Mouse (Mus musculus) forebrain, embryonic 15.5 days (tissue): ENCODE data around the gene Adh1. TPM values are rescaled to one million over a fixed set of nuclear protein-coding genes. Genes with fewer than 3 reads are reported as not detected.

Experiments used
- ATAC-seq: fragments of 200-750 bp; cut with Nextera tagmentation; replicated peaks from 2 replicates; pipeline ENCODE4 v1.8.0; 2017; ENCODE audit warnings: mild to moderate bottlenecking, moderate TSS enrichment, moderate library complexity
- H3K27ac ChIP-seq: fragments of 300-500 bp; sonication (generic); replicated peaks from 2 replicates; pipeline ENCODE4 v1.5.1; 2015; ENCODE audit warnings: mild to moderate bottlenecking, inconsistent platforms
- H3K27me3 ChIP-seq: fragments of 300-500 bp; sonication (generic); 2 replicates; pipeline ENCODE4 v1.6.1; 2015; ENCODE audit warnings: inconsistent platforms
- H3K36me3 ChIP-seq: fragments of 300-500 bp; sonication (generic); 2 replicates; pipeline ENCODE4 v1.6.1; 2015; ENCODE audit warnings: mild to moderate bottlenecking, inconsistent platforms
- H3K4me1 ChIP-seq: fragments of 300-500 bp; sonication (generic); 2 replicates; pipeline ENCODE4 v1.6.1; 2015; ENCODE audit warnings: inconsistent platforms
- H3K4me2 ChIP-seq: fragments of 300-500 bp; sonication (generic); replicated peaks from 2 replicates; pipeline ENCODE4 v1.6.1; 2015; ENCODE audit warnings: mild to moderate bottlenecking, inconsistent platforms
- H3K4me3 ChIP-seq: fragments of 300-500 bp; sonication (generic); 2 replicates; pipeline ENCODE4 v1.5.1; 2015; ENCODE audit warnings: mild to moderate bottlenecking, inconsistent platforms
- H3K9ac ChIP-seq: fragments of 300-500 bp; sonication (generic); replicated peaks from 2 replicates; pipeline ENCODE4 v1.6.1; 2015; ENCODE audit warnings: mild to moderate bottlenecking, inconsistent platforms
- H3K9me3 ChIP-seq: fragments of 300-500 bp; sonication (generic); 2 replicates; pipeline ENCODE4 v1.6.1; 2016; ENCODE audit warnings: inconsistent platforms
- WGBS: fragments of 180-500 bp; shearing (Covaris S2); methylation state at CpG from one replicate; pipeline ENCODE4 v1.1.7; 2015; ENCODE audit warnings: mixed read lengths; 5-methylcytosine and 5-hydroxymethylcytosine counted together
- polyA plus RNA-seq: library from polyadenylated mRNA; unstranded; fragments of >200 nt; fragmentation: Nextera tagmentation; extraction: Ambion mirVana; gene quantifications from 2 replicates; pipeline ENCODE4 v1.2.1, GENCODE M21; 2015

The Adh1 gene
- polyA plus RNA-seq: 0.56 and 0.57 TPM in 2 replicates

GRCm38 (mm10) chr3:138260721-138261669 is at the start of gene Adh1:
Gene Adh1 (plus strand): TSS chr3:138260991.
- H3K27me3 ChIP-seq: no peaks in the 10 kb centered on the region
- ATAC-seq: no peak
- H3K4me2 ChIP-seq: no peak within 1 kb of the TSS
- H3K9ac ChIP-seq: no peak within 1 kb of the TSS
- H3K9me3 ChIP-seq: no peaks in the 10 kb centered on the region
- no peak within 1 kb of the TSS for H3K27ac ChIP-seq
- 87% methylated on average over 11 of the region's 11 CpGs for WGBS
- H3K36me3 ChIP-seq: no peaks in the 10 kb centered on the region
- H3K4me3 ChIP-seq: no peak within 1 kb of the TSS
- no peaks in the 10 kb centered on the region for H3K4me1 ChIP-seq

GRCm38 (mm10) chr3:138212431-138212951 is 48.3 kb upstream of the Adh1 start:
- ATAC-seq: no peak
- H3K9ac ChIP-seq: no peak overlapping the region
- H3K36me3 ChIP-seq: no peaks in the 10 kb centered on the region
- no peak overlapping the region for H3K27ac ChIP-seq
- no peak overlapping the region for H3K4me2 ChIP-seq
- H3K4me3 ChIP-seq: no peak overlapping the region
- H3K27me3 ChIP-seq: no peaks in the 10 kb centered on the region
- 91% methylated on average over 4 of the region's 4 CpGs for WGBS
- no peaks in the 10 kb centered on the region for H3K4me1 ChIP-seq
- no peaks in the 10 kb centered on the region for H3K9me3 ChIP-seq

- no peaks in the 10 kb centered on the region for H3K9me3 ChIP-seq
- no peaks in the 10 kb centered on the region for H3K4me1 ChIP-seq
- no peaks in the 10 kb centered on the region for H3K36me3 ChIP-seq
- H3K4me2 ChIP-seq: no peak overlapping the region
- no peak overlapping the region for H3K4me3 ChIP-seq
- 17% methylated on average over 11 of the region's 11 CpGs for WGBS
- no peak overlapping the region for H3K9ac ChIP-seq
- no peaks in the 10 kb centered on the region for H3K27me3 ChIP-seq
- no peak overlapping the region for H3K27ac ChIP-seq
- no peak for ATAC-seq
Measured at GRCm38 (mm10) chr3:138215395-138215989, 45.3 kb upstream of the Adh1 start.

- no peak for ATAC-seq
- no peaks in the 10 kb centered on the region for H3K36me3 ChIP-seq
- WGBS: 73% methylated on average over 8 of the region's 8 CpGs
Measured at GRCm38 (mm10) chr3:138216091-138216490, 44.7 kb upstream of the Adh1 start.

GRCm38 (mm10) chr3:138217631-138218264 is 43.0 kb upstream of the Adh1 start, which contains the start of gene Adh7:
Gene Adh7 (plus strand): TSS chr3:138217760.
- H3K9ac ChIP-seq: no peak within 1 kb of the TSS
- WGBS: 77% methylated on average over 10 of the region's 10 CpGs
- no peaks in the 10 kb centered on the region for H3K4me1 ChIP-seq
- ATAC-seq: no peak
- H3K36me3 ChIP-seq: no peaks in the 10 kb centered on the region
- H3K27me3 ChIP-seq: no peaks in the 10 kb centered on the region
- H3K4me2 ChIP-seq: no peak within 1 kb of the TSS
- H3K4me3 ChIP-seq: no peak within 1 kb of the TSS
- no peaks in the 10 kb centered on the region for H3K9me3 ChIP-seq
- H3K27ac ChIP-seq: no peak within 1 kb of the TSS

More at GRCm38 (mm10) chr3:138216091-138216490, 44.7 kb upstream of the Adh1 start:
- Histone ChIP-seq H3K4me1 (no peaks in the 10 kb centered on the region), H3K4me2 (no peak overlapping the region), H3K4me3 (no peak overlapping the region), H3K9ac (no peak overlapping the region), H3K27me3 (no peaks in the 10 kb centered on the region), H3K27ac (no peak overlapping the region), H3K9me3 (no peaks in the 10 kb centered on the region)

- H3K36me3 ChIP-seq: no peaks in the 10 kb centered on the region
- no peaks in the 10 kb centered on the region for H3K4me1 ChIP-seq
- no peak overlapping the region for H3K27ac ChIP-seq
- no peak overlapping the region for H3K9ac ChIP-seq
- no peak overlapping the region for H3K4me2 ChIP-seq
- no peak for ATAC-seq
- no peaks in the 10 kb centered on the region for H3K9me3 ChIP-seq
- whole genome bisulfite sequencing: 87% methylated on average over 11 of the region's 11 CpGs
- no peaks in the 10 kb centered on the region for H3K27me3 ChIP-seq
- H3K4me3 ChIP-seq: no peak overlapping the region
Measured at GRCm38 (mm10) chr3:138221116-138221515, 39.7 kb upstream of the Adh1 start.

GRCm38 (mm10) chr3:138222511-138222910 is 38.3 kb upstream of the Adh1 start:
- H3K27me3 ChIP-seq: no peaks in the 10 kb centered on the region
- H3K27ac ChIP-seq: no peak overlapping the region
- no peak overlapping the region for H3K4me2 ChIP-seq
- H3K4me1 ChIP-seq: no peaks in the 10 kb centered on the region
- no peaks in the 10 kb centered on the region for H3K36me3 ChIP-seq
- no peak overlapping the region for H3K9ac ChIP-seq
- no peak overlapping the region for H3K4me3 ChIP-seq
- WGBS: 73% methylated on average over 4 of the region's 4 CpGs
- ATAC-seq: no peak
- no peaks in the 10 kb centered on the region for H3K9me3 ChIP-seq

GRCm38 (mm10) chr3:138222952-138223351 is 37.8 kb upstream of the Adh1 start:
- Histone ChIP-seq H3K9ac (no peak overlapping the region), H3K36me3 (no peaks in the 10 kb centered on the region), H3K27me3 (no peaks in the 10 kb centered on the region), H3K9me3 (no peaks in the 10 kb centered on the region), H3K4me3 (no peak overlapping the region), H3K4me2 (no peak overlapping the region), H3K27ac (no peak overlapping the region), H3K4me1 (no peaks in the 10 kb centered on the region)
- ATAC-seq: peak; percentile 43; the same call in 1 of the 2 replicates
- WGBS: 52% methylated on average over 5 of the region's 5 CpGs

GRCm38 (mm10) chr3:138224363-138224954 is 36.3 kb upstream of the Adh1 start:
- no peak for ATAC-seq
- H3K27me3 ChIP-seq: no peaks in the 10 kb centered on the region
- WGBS: 86% methylated on average over 13 of the region's 13 CpGs

GRCm38 (mm10) chr3:138225331-138225730 is 35.5 kb upstream of the Adh1 start:
- no peaks in the 10 kb centered on the region for H3K27me3 ChIP-seq
- no peak overlapping the region for H3K4me2 ChIP-seq
- no peaks in the 10 kb centered on the region for H3K36me3 ChIP-seq
- no peak for ATAC-seq
- H3K9ac ChIP-seq: no peak overlapping the region
- 70% methylated on average over 7 of the region's 7 CpGs for WGBS
- H3K27ac ChIP-seq: no peak overlapping the region
- H3K9me3 ChIP-seq: no peaks in the 10 kb centered on the region
- H3K4me3 ChIP-seq: no peak overlapping the region
- H3K4me1 ChIP-seq: no peaks in the 10 kb centered on the region

More at GRCm38 (mm10) chr3:138224363-138224954, 36.3 kb upstream of the Adh1 start:
- H3K27ac ChIP-seq: no peak overlapping the region
- no peak overlapping the region for H3K9ac ChIP-seq
- H3K4me1 ChIP-seq: no peaks in the 10 kb centered on the region
- H3K9me3 ChIP-seq: no peaks in the 10 kb centered on the region
- no peak overlapping the region for H3K4me3 ChIP-seq
- no peaks in the 10 kb centered on the region for H3K36me3 ChIP-seq
- H3K4me2 ChIP-seq: no peak overlapping the region

GRCm38 (mm10) chr3:138225853-138226252 is 34.9 kb upstream of the Adh1 start:
- Histone ChIP-seq H3K4me2 (no peak overlapping the region), H3K27ac (no peak overlapping the region), H3K4me3 (no peak overlapping the region), H3K36me3 (no peaks in the 10 kb centered on the region), H3K9ac (no peak overlapping the region), H3K27me3 (no peaks in the 10 kb centered on the region), H3K4me1 (no peaks in the 10 kb centered on the region), H3K9me3 (no peaks in the 10 kb centered on the region)
- WGBS: 48% methylated on average over 7 of the region's 7 CpGs
- ATAC-seq: no peak
